Mouse (Mus musculus): ENCODE data around the gene Bglap.

- TF ChIP-seq POLR2A (IDR thresholded peaks at IDR 0.05; ENCODE audit: insufficient read depth, low read length) = no peak
- no peak for TF ChIP-seq CTCF (IDR thresholded peaks at IDR 0.05; ENCODE audit: low read depth, low read length)
Measured at GRCm38 (mm10) chr3:88418016-88418415, 33.8 kb upstream of the Bglap start.

Measured in ES-Bruce4 (cell line).